Comparison of ENCODE assay signal across 7 mouse cellular contexts in genomic region chrX:50611765-50612591, GRCm38 (mm10).
DNase-seq lines count a peak whose midpoint lies in the region; ATAC-seq and TF ChIP-seq lines count a peak whose summit lies in the region.

No protein-coding gene starts in this region.

- WGBS in heart, embryonic 11.5 days (ENCODE audit: insufficient replicate concordance) = 58% methylated on average over 9 of the region's 9 CpGs
- WGBS in kidney, postnatal 0 days = 51% methylated on average over 9 of the region's 9 CpGs
- 59% methylated on average over 9 of the region's 9 CpGs for WGBS in midbrain, embryonic 11.5 days

- no peaks in the 10 kb centered on the region for H3K27me3 ChIP-seq in heart, embryonic 11.5 days (ENCODE audit: control insufficient read depth, insufficient read depth, low read length)
- no peaks in the 10 kb centered on the region for H3K27me3 ChIP-seq in kidney, postnatal 0 days (ENCODE audit: insufficient read depth, low read length)
- no peaks in the 10 kb centered on the region for H3K27me3 ChIP-seq in midbrain, embryonic 11.5 days (ENCODE audit: control insufficient read depth, insufficient read depth, low read length)

- 0 out of 2 replicates have a peak, but pooled peaks cover 2% of the 10 kb centered on the region for H3K36me3 ChIP-seq in heart, embryonic 11.5 days (ENCODE audit: control insufficient read depth, insufficient read depth, low read length)
- H3K36me3 ChIP-seq in kidney, postnatal 0 days (ENCODE audit: insufficient read depth, low read length) = no peaks in the 10 kb centered on the region
- H3K36me3 ChIP-seq in midbrain, embryonic 11.5 days (ENCODE audit: control insufficient read depth, insufficient read depth, low read length) = no peaks in the 10 kb centered on the region

- no peak for ATAC-seq in heart, embryonic 11.5 days (replicated peaks; ENCODE audit: insufficient number of reproducible peaks, low FRiP score, low TSS enrichment)
- ATAC-seq in kidney, postnatal 0 days (replicated peaks; ENCODE audit: low FRiP score, low read depth) = peak; percentile 61; the same call in 1 of the 2 replicates
- ATAC-seq in midbrain, embryonic 11.5 days (ENCODE audit: low FRiP score) = peak; percentile 63; the same call in 1 of the 2 replicates

- H3K4me3 ChIP-seq in heart, embryonic 11.5 days (ENCODE audit: low read depth, low read length) = peak overlapping the region; percentile 22
- H3K4me3 ChIP-seq in kidney, postnatal 0 days (replicated peaks; ENCODE audit: low read depth, low read length) = peak overlapping the region; percentile 31
- H3K4me3 ChIP-seq in midbrain, embryonic 11.5 days (ENCODE audit: low read depth, low read length) = peak overlapping the region; percentile 5; the same call in 1 of the 2 replicates

- peak; percentile 75 for TF ChIP-seq CTCF in kidney, postnatal 0 days (IDR thresholded peaks at IDR 0.05; ENCODE audit: low read depth)

- no peaks in the 10 kb centered on the region for H3K9me3 ChIP-seq in heart, embryonic 11.5 days (replicated peaks; ENCODE audit: control insufficient read depth, low read length)
- no peaks in the 10 kb centered on the region for H3K9me3 ChIP-seq in kidney, postnatal 0 days (replicated peaks; ENCODE audit: low read length)
- H3K9me3 ChIP-seq in midbrain, embryonic 11.5 days (ENCODE audit: control insufficient read depth, low read length) = no peaks in the 10 kb centered on the region

- peak overlapping the region; percentile 19 for H3K4me2 ChIP-seq in heart, embryonic 11.5 days
- H3K4me2 ChIP-seq in kidney, postnatal 0 days (ENCODE audit: low read length) = peak overlapping the region; percentile 41
- peak overlapping the region; percentile 19; the same call in 1 of the 2 replicates for H3K4me2 ChIP-seq in midbrain, embryonic 11.5 days

- no peaks in the 10 kb centered on the region for H3K4me1 ChIP-seq in heart, embryonic 11.5 days (ENCODE audit: control insufficient read depth, insufficient read depth, low read length)
- H3K4me1 ChIP-seq in kidney, postnatal 0 days (replicated peaks; ENCODE audit: insufficient read depth, low read length) = no peaks in the 10 kb centered on the region
- H3K4me1 ChIP-seq in midbrain, embryonic 11.5 days (ENCODE audit: control insufficient read depth, insufficient read depth, low read length) = no peaks in the 10 kb centered on the region

- H3K9ac ChIP-seq in heart, embryonic 11.5 days (ENCODE audit: low read depth, low read length) = no peak overlapping the region
- peak overlapping the region; percentile 31; the same call in 1 of the 2 replicates for H3K9ac ChIP-seq in kidney, postnatal 0 days (ENCODE audit: low read depth, low read length)
- no peak overlapping the region for H3K9ac ChIP-seq in midbrain, embryonic 11.5 days (ENCODE audit: low read length)

- peak; percentile 78 for DNase-seq in right cerebral cortex, postnatal 14 days
- DNase-seq in right cerebral cortex, postnatal 25 days = no peak
- peak; percentile 52 for DNase-seq in embryo, embryonic 11 days
- peak; percentile 70 for DNase-seq in kidney, postnatal 0 days (ENCODE audit: low spot score)
- peak; percentile 95 for DNase-seq in midbrain, embryonic 11.5 days (ENCODE audit: low spot score, missing footprints)
- DNase-seq in spleen, postnatal 4 days (ENCODE audit: low spot score in 2 of 2) = peak; percentile 23 to 84

- H3K27ac ChIP-seq in heart, embryonic 11.5 days (ENCODE audit: low read depth, low read length) = 0 out of 2 replicates have a peak overlapping the region, but pooled peaks have one; percentile 10
- H3K27ac ChIP-seq in kidney, postnatal 0 days = peak overlapping the region; percentile 36; the same call in 1 of the 2 replicates
- H3K27ac ChIP-seq in midbrain, embryonic 11.5 days (ENCODE audit: low read depth, low read length) = no peak overlapping the region; the same call in 1 of the 2 replicates
